Mouse (Mus musculus): ENCODE measurements around the gene Mmp14. TPM values are rescaled to one million over a fixed set of nuclear protein-coding genes. Genes with fewer than 3 reads are reported as not detected.

Gene Mmp14
- total RNA-seq, 2 experiments from 2014 or later: 20.0 to 29.8 TPM

- DNase-seq (ENCODE audit: low spot score in 2 of 2): peak in 1 of 2 experiments; percentile 49
Observed at GRCm38 (mm10) chr14:54412629-54413170, 18.7 kb upstream of the Mmp14 start.

- no peak for DNase-seq (ENCODE audit: low spot score in 2 of 2)
Observed at GRCm38 (mm10) chr14:54413877-54414700, 17.3 kb upstream of the Mmp14 start.

- DNase-seq (ENCODE audit: low spot score in 2 of 2): no peak
Observed at GRCm38 (mm10) chr14:54415241-54416020, 16.0 kb upstream of the Mmp14 start.

- DNase-seq (ENCODE audit: low spot score in 2 of 2): no peak
Observed at GRCm38 (mm10) chr14:54416229-54416775, 15.1 kb upstream of the Mmp14 start.

- no peak for DNase-seq (ENCODE audit: low spot score in 2 of 2)
Observed at GRCm38 (mm10) chr14:54416830-54417229, 14.6 kb upstream of the Mmp14 start.

- DNase-seq (ENCODE audit: low spot score in 2 of 2): no peak
Observed at GRCm38 (mm10) chr14:54417623-54418081, 13.8 kb upstream of the Mmp14 start, which contains the start of gene Slc7a7. Slc7a7 (minus strand) TSS chr14:54417780.

GRCm38 (mm10) chr14:54421014-54421413 lies 10.4 kb upstream of the Mmp14 start:
- DNase-seq (ENCODE audit: low spot score in 2 of 2): no peak

GRCm38 (mm10) chr14:54423406-54423805 lies 8.0 kb upstream of the Mmp14 start:
- no peak for DNase-seq (ENCODE audit: low spot score in 2 of 2)

GRCm38 (mm10) chr14:54424634-54425033 lies 6.8 kb upstream of the Mmp14 start:
- no peak for DNase-seq (ENCODE audit: low spot score in 2 of 2)

GRCm38 (mm10) chr14:54425540-54425939 lies 5.9 kb upstream of the Mmp14 start:
- no peak for DNase-seq (ENCODE audit: low spot score in 2 of 2)

- no peak for DNase-seq (ENCODE audit: low spot score in 2 of 2)
Observed at GRCm38 (mm10) chr14:54426003-54426688, 5.3 kb upstream of the Mmp14 start.

GRCm38 (mm10) chr14:54426689-54427398 lies 4.6 kb upstream of the Mmp14 start, which contains the start of gene Mrpl52:
Mrpl52 (plus strand) TSS chr14:54426909.
- DNase-seq (ENCODE audit: low spot score in 2 of 2): peak; percentile 92 to 93

GRCm38 (mm10) chr14:54427696-54428095 lies 3.7 kb upstream of the Mmp14 start:
- no peak for DNase-seq (ENCODE audit: low spot score in 2 of 2)

- no peak for DNase-seq (ENCODE audit: low spot score in 2 of 2)
Observed at GRCm38 (mm10) chr14:54428421-54428820, 3.0 kb upstream of the Mmp14 start.

- no peak for DNase-seq (ENCODE audit: low spot score in 2 of 2)
Observed at GRCm38 (mm10) chr14:54429332-54430093, 1.9 kb upstream of the Mmp14 start.

- DNase-seq (ENCODE audit: low spot score in 2 of 2): no peak
Observed at GRCm38 (mm10) chr14:54430406-54431145, 836 bp upstream of the Mmp14 start.

GRCm38 (mm10) chr14:54432078-54432836 lies 845 bp downstream of the Mmp14 start:
- no peak for DNase-seq (ENCODE audit: low spot score in 2 of 2)

Data from layer of hippocampus, postnatal 14 days (tissue).